Mouse (Mus musculus): ENCODE data around the gene Fam114a2. TPM values are rescaled to one million over a fixed set of nuclear protein-coding genes. Genes with fewer than 3 reads are reported as not detected.

Gene Fam114a2
- polyA plus RNA-seq, 1 experiment from 2014 or later: 51.8 TPM

GRCm38 (mm10) chr11:57523418-57523817, 5.0 kb upstream of the Fam114a2 start:
- 96% methylated on average over 3 of the region's 3 CpGs for WGBS
- ATAC-seq (ENCODE audit: low FRiP score): no peak

GRCm38 (mm10) chr11:57522046-57522445, 3.6 kb upstream of the Fam114a2 start:
- DNase-seq (ENCODE audit: low spot score): no peak
- Histone ChIP-seq H3K36me3 (replicated peaks; ENCODE audit: control insufficient read depth, insufficient read depth) (no peaks in the 10 kb centered on the region), H3K27ac (no peak overlapping the region), H3K4me2 (replicated peaks) (no peak overlapping the region), H3K9me3 (ENCODE audit: control insufficient read depth, low read length) (no peaks in the 10 kb centered on the region), H3K9ac (no peak overlapping the region), H3K27me3 (ENCODE audit: control insufficient read depth, insufficient read depth, low read length) (no peaks in the 10 kb centered on the region), H3K4me1 (replicated peaks; ENCODE audit: control insufficient read depth, insufficient read depth, low read length) (peaks cover 7% of the 10 kb centered on the region), H3K4me3 (replicated peaks; ENCODE audit: low read length) (no peak overlapping the region)
- WGBS: 87% methylated on average over 7 of the region's 7 CpGs
- no peak for ATAC-seq (ENCODE audit: low FRiP score)

More at GRCm38 (mm10) chr11:57523418-57523817, 5.0 kb upstream of the Fam114a2 start:
- Histone ChIP-seq H3K27ac (no peak overlapping the region), H3K4me2 (replicated peaks) (no peak overlapping the region), H3K4me1 (replicated peaks; ENCODE audit: control insufficient read depth, insufficient read depth, low read length) (no peaks in the 10 kb centered on the region), H3K27me3 (ENCODE audit: control insufficient read depth, insufficient read depth, low read length) (no peaks in the 10 kb centered on the region), H3K9ac (no peak overlapping the region), H3K36me3 (replicated peaks; ENCODE audit: control insufficient read depth, insufficient read depth) (peaks cover 7% of the 10 kb centered on the region), H3K4me3 (replicated peaks; ENCODE audit: low read length) (no peak overlapping the region), H3K9me3 (ENCODE audit: control insufficient read depth, low read length) (no peaks in the 10 kb centered on the region)
- no peak for DNase-seq (ENCODE audit: low spot score)

GRCm38 (mm10) chr11:57521206-57521605, 2.8 kb upstream of the Fam114a2 start:
- no peak for DNase-seq (ENCODE audit: low spot score)
- H3K9me3 ChIP-seq (ENCODE audit: control insufficient read depth, low read length): no peaks in the 10 kb centered on the region
- no peaks in the 10 kb centered on the region for H3K27me3 ChIP-seq (ENCODE audit: control insufficient read depth, insufficient read depth, low read length)
- no peaks in the 10 kb centered on the region for H3K36me3 ChIP-seq (replicated peaks; ENCODE audit: control insufficient read depth, insufficient read depth)
- no peak overlapping the region for H3K9ac ChIP-seq
- no peak overlapping the region for H3K4me3 ChIP-seq (replicated peaks; ENCODE audit: low read length)
- WGBS: 93% methylated on average over 3 of the region's 3 CpGs
- no peak overlapping the region for H3K4me2 ChIP-seq (replicated peaks)
- no peak for ATAC-seq (ENCODE audit: low FRiP score)
- H3K27ac ChIP-seq: no peak overlapping the region
- peaks cover 14% of the 10 kb centered on the region for H3K4me1 ChIP-seq (replicated peaks; ENCODE audit: control insufficient read depth, insufficient read depth, low read length)

GRCm38 (mm10) chr11:57519304-57519703, 887 bp upstream of the Fam114a2 start:
- no peaks in the 10 kb centered on the region for H3K27me3 ChIP-seq (ENCODE audit: control insufficient read depth, insufficient read depth, low read length)
- no peaks in the 10 kb centered on the region for H3K36me3 ChIP-seq (replicated peaks; ENCODE audit: control insufficient read depth, insufficient read depth)
- peak overlapping the region; percentile 91 for H3K9ac ChIP-seq
- ATAC-seq (ENCODE audit: low FRiP score) (no peak), DNase-seq (ENCODE audit: low spot score) (no peak)
- H3K4me2 ChIP-seq (replicated peaks): peak overlapping the region; percentile 71
- H3K4me3 ChIP-seq (replicated peaks; ENCODE audit: low read length): peak overlapping the region; percentile 92
- no peak overlapping the region for H3K27ac ChIP-seq
- H3K4me1 ChIP-seq (replicated peaks; ENCODE audit: control insufficient read depth, insufficient read depth, low read length): peaks cover 14% of the 10 kb centered on the region
- WGBS: 81% methylated on average over 5 of the region's 5 CpGs
- no peaks in the 10 kb centered on the region for H3K9me3 ChIP-seq (ENCODE audit: control insufficient read depth, low read length)

- 2% methylated on average over 15 of the region's 16 CpGs for WGBS
- peaks cover 2% of the 10 kb centered on the region; the same call in 1 of the 2 replicates for H3K36me3 ChIP-seq (replicated peaks; ENCODE audit: control insufficient read depth, insufficient read depth)
- H3K27ac ChIP-seq: peak overlapping the region; percentile 84
- no peaks in the 10 kb centered on the region for H3K27me3 ChIP-seq (ENCODE audit: control insufficient read depth, insufficient read depth, low read length)
- H3K9ac ChIP-seq: peak overlapping the region; percentile 91
- DNase-seq (ENCODE audit: low spot score) (no peak), ATAC-seq (ENCODE audit: low FRiP score) (peak; percentile 56)
- peak overlapping the region; percentile 71 for H3K4me2 ChIP-seq (replicated peaks)
- peaks cover 14% of the 10 kb centered on the region for H3K4me1 ChIP-seq (replicated peaks; ENCODE audit: control insufficient read depth, insufficient read depth, low read length)
- no peaks in the 10 kb centered on the region for H3K9me3 ChIP-seq (ENCODE audit: control insufficient read depth, low read length)
- H3K4me3 ChIP-seq (replicated peaks; ENCODE audit: low read length): peak overlapping the region; percentile 92
Observed at GRCm38 (mm10) chr11:57518751-57519148, 333 bp upstream of the Fam114a2 start.

GRCm38 (mm10) chr11:57516946-57517441, 1.4 kb downstream of the Fam114a2 start:
- 79% methylated on average over 5 of the region's 5 CpGs for WGBS
- no peak overlapping the region for H3K9ac ChIP-seq
- H3K27ac ChIP-seq: no peak overlapping the region
- DNase-seq (ENCODE audit: low spot score) (no peak), ATAC-seq (ENCODE audit: low FRiP score) (no peak)
- H3K4me2 ChIP-seq (replicated peaks): peak overlapping the region; percentile 71
- H3K4me3 ChIP-seq (replicated peaks; ENCODE audit: low read length): no peak overlapping the region; the same call in 1 of the 2 replicates
- peaks cover 14% of the 10 kb centered on the region for H3K4me1 ChIP-seq (replicated peaks; ENCODE audit: control insufficient read depth, insufficient read depth, low read length)
- H3K27me3 ChIP-seq (ENCODE audit: control insufficient read depth, insufficient read depth, low read length): no peaks in the 10 kb centered on the region
- no peaks in the 10 kb centered on the region for H3K9me3 ChIP-seq (ENCODE audit: control insufficient read depth, low read length)
- peaks cover 20% of the 10 kb centered on the region for H3K36me3 ChIP-seq (replicated peaks; ENCODE audit: control insufficient read depth, insufficient read depth)

GRCm38 (mm10) chr11:57515218-57515617, 3.2 kb downstream of the Fam114a2 start:
- DNase-seq (ENCODE audit: low spot score) (no peak), ATAC-seq (ENCODE audit: low FRiP score) (no peak)
- Histone ChIP-seq H3K27ac (no peak overlapping the region), H3K4me2 (replicated peaks) (no peak overlapping the region), H3K9me3 (ENCODE audit: control insufficient read depth, low read length) (no peaks in the 10 kb centered on the region), H3K27me3 (ENCODE audit: control insufficient read depth, insufficient read depth, low read length) (no peaks in the 10 kb centered on the region), H3K9ac (no peak overlapping the region; the same call in 1 of the 2 replicates), H3K36me3 (replicated peaks; ENCODE audit: control insufficient read depth, insufficient read depth) (peaks cover 37% of the 10 kb centered on the region), H3K4me1 (replicated peaks; ENCODE audit: control insufficient read depth, insufficient read depth, low read length) (peaks cover 14% of the 10 kb centered on the region), H3K4me3 (replicated peaks; ENCODE audit: low read length) (no peak overlapping the region)
- WGBS: 94% methylated on average over 5 of the region's 5 CpGs

- H3K4me1 ChIP-seq (replicated peaks; ENCODE audit: control insufficient read depth, insufficient read depth, low read length): no peaks in the 10 kb centered on the region
- no peak overlapping the region for H3K4me2 ChIP-seq (replicated peaks)
- H3K9ac ChIP-seq: no peak overlapping the region
- peaks cover 82% of the 10 kb centered on the region for H3K36me3 ChIP-seq (replicated peaks; ENCODE audit: control insufficient read depth, insufficient read depth)
- H3K4me3 ChIP-seq (replicated peaks; ENCODE audit: low read length): no peak overlapping the region
- 40% methylated on average over 6 of the region's 6 CpGs for WGBS
- H3K9me3 ChIP-seq (ENCODE audit: control insufficient read depth, low read length): no peaks in the 10 kb centered on the region
- H3K27ac ChIP-seq: peak overlapping the region; percentile 38; the same call in 1 of the 2 replicates
- H3K27me3 ChIP-seq (ENCODE audit: control insufficient read depth, insufficient read depth, low read length): no peaks in the 10 kb centered on the region
- ATAC-seq (ENCODE audit: low FRiP score) (no peak), DNase-seq (ENCODE audit: low spot score) (no peak)
Observed at GRCm38 (mm10) chr11:57506899-57507298, 11.5 kb downstream of the Fam114a2 start.

- Histone ChIP-seq H3K9ac (no peak overlapping the region), H3K36me3 (replicated peaks; ENCODE audit: control insufficient read depth, insufficient read depth) (peaks cover 79% of the 10 kb centered on the region), H3K4me2 (replicated peaks) (no peak overlapping the region), H3K27me3 (ENCODE audit: control insufficient read depth, insufficient read depth, low read length) (no peaks in the 10 kb centered on the region), H3K4me1 (replicated peaks; ENCODE audit: control insufficient read depth, insufficient read depth, low read length) (no peaks in the 10 kb centered on the region), H3K27ac (no peak overlapping the region), H3K4me3 (replicated peaks; ENCODE audit: low read length) (no peak overlapping the region), H3K9me3 (ENCODE audit: control insufficient read depth, low read length) (no peaks in the 10 kb centered on the region)
- WGBS: 83% methylated on average over 5 of the region's 5 CpGs
- DNase-seq (ENCODE audit: low spot score): no peak
- ATAC-seq (ENCODE audit: low FRiP score): no peak
Observed at GRCm38 (mm10) chr11:57503155-57503554, 15.3 kb downstream of the Fam114a2 start.

- Histone ChIP-seq H3K4me1 (replicated peaks; ENCODE audit: control insufficient read depth, insufficient read depth, low read length) (no peaks in the 10 kb centered on the region), H3K9me3 (ENCODE audit: control insufficient read depth, low read length) (no peaks in the 10 kb centered on the region), H3K4me3 (replicated peaks; ENCODE audit: low read length) (no peak overlapping the region), H3K9ac (no peak overlapping the region), H3K36me3 (replicated peaks; ENCODE audit: control insufficient read depth, insufficient read depth) (peaks cover 76% of the 10 kb centered on the region), H3K4me2 (replicated peaks) (no peak overlapping the region), H3K27me3 (ENCODE audit: control insufficient read depth, insufficient read depth, low read length) (no peaks in the 10 kb centered on the region), H3K27ac (no peak overlapping the region)
- 94% methylated on average over 5 of the region's 5 CpGs for WGBS
- DNase-seq (ENCODE audit: low spot score): no peak
- no peak for ATAC-seq (ENCODE audit: low FRiP score)
Observed at GRCm38 (mm10) chr11:57498215-57498614, 20.2 kb downstream of the Fam114a2 start.

All from hindbrain, embryonic 14.5 days (tissue).